Mouse (Mus musculus) MEL (cell line): ENCODE measurements at regions not wholly inside any gene's neighbourhood (a gene's known extent, or its start where the extent isn't known, plus 50 kb on each side); places are given as distances from the start of the nearest gene placed in this dataset.

Experiments used
- CTCF ChIP-seq, 3 experiments: IDR thresholded peaks in 2 of 3; conservative IDR thresholded peaks in 1 of 3; 2 replicates each; pipeline ENCODE4 v1.5.1; 2011 to 2012; ENCODE audit warnings: low read length in 3 of 3, low read depth in 2 of 3, mild to moderate bottlenecking in 2 of 3, improper control_type of control experiment in 1 of 3, inconsistent platforms in 1 of 3, mixed read lengths in 1 of 3, moderate library complexity in 1 of 3; ENCODE audit not compliant: control insufficient read depth in 1 of 3, insufficient read depth in 1 of 3, poor library complexity in 1 of 3, severe bottlenecking in 1 of 3
- E2F4 ChIP-seq: IDR thresholded peaks from 2 replicates; pipeline ENCODE4 v1.6.1; 2011; ENCODE audit warnings: low read depth, low read length, improper control_type of control experiment, borderline replicate concordance
- GABPA ChIP-seq: IDR thresholded peaks from 2 replicates; pipeline ENCODE4 v1.6.1; 2012; ENCODE audit warnings: low read depth, mild to moderate bottlenecking, inconsistent platforms, low read length, improper control_type of control experiment, moderate library complexity
- GATA1 ChIP-seq: IDR thresholded peaks from 2 replicates; pipeline ENCODE4 v1.6.1; 2011; ENCODE audit warnings: low read depth, low read length, improper control_type of control experiment
- MAX ChIP-seq: IDR thresholded peaks from 2 replicates; pipeline ENCODE4 v1.6.1; 2011; ENCODE audit warnings: low read length, improper control_type of control experiment
- NRF1 ChIP-seq: IDR thresholded peaks from 2 replicates; pipeline ENCODE4 v1.6.1; 2014; ENCODE audit warnings: low read depth, mild to moderate bottlenecking, inconsistent platforms, low read length, improper control_type of control experiment, moderate library complexity; ENCODE audit not compliant: poor library complexity, insufficient read depth, severe bottlenecking
- POLR2A ChIP-seq, 2 experiments: IDR thresholded peaks; 2 replicates each; pipeline ENCODE4 v1.6.1; 2011 to 2012; ENCODE audit warnings: low read length in 2 of 2, mild to moderate bottlenecking in 2 of 2, control low read depth in 1 of 2, improper control_type of control experiment in 1 of 2, low read depth in 1 of 2, moderate library complexity in 1 of 2; ENCODE audit not compliant: control insufficient read depth in 1 of 2, insufficient read depth in 1 of 2, poor library complexity in 1 of 2
- TAL1 ChIP-seq: IDR thresholded peaks from 2 replicates; pipeline ENCODE4 v1.6.1; 2012; ENCODE audit warnings: mild to moderate bottlenecking, inconsistent platforms, low read length, moderate library complexity, mixed read lengths
- ZC3H11A ChIP-seq: IDR thresholded peaks from 2 replicates; pipeline ENCODE4 v1.6.1; 2012; ENCODE audit warnings: low read depth, mild to moderate bottlenecking, inconsistent platforms, low read length, improper control_type of control experiment
- ZKSCAN1 ChIP-seq: IDR thresholded peaks from 2 replicates; pipeline ENCODE4 v1.6.1; 2012; ENCODE audit warnings: low read depth, mild to moderate bottlenecking, inconsistent platforms, low read length, improper control_type of control experiment, moderate library complexity
- ZMIZ1 ChIP-seq: IDR thresholded peaks from 2 replicates; pipeline ENCODE4 v1.6.1; 2012; ENCODE audit warnings: low read depth, mild to moderate bottlenecking, inconsistent platforms, low read length, improper control_type of control experiment, moderate library complexity

GRCm38 (mm10) chr7:40666625-40667024 is 231.5 kb upstream of the Vstm2b start:
- no peak for TF ChIP-seq CTCF (IDR thresholded peaks at IDR 0.05 in 2 of 3, conservative IDR thresholded peaks at IDR 0.05 in 1 of 3; ENCODE audit: control insufficient read depth in 1 of 3, insufficient read depth in 1 of 3, low read depth in 2 of 3, low read length in 3 of 3, poor library complexity in 1 of 3, severe bottlenecking in 1 of 3)
- no peak for TF ChIP-seq E2F4
- no peak for TF ChIP-seq ZC3H11A
- no peak for TF ChIP-seq TAL1
- TF ChIP-seq NRF1: no peak
- TF ChIP-seq ZMIZ1: no peak
- TF ChIP-seq GATA1: no peak
- no peak for TF ChIP-seq POLR2A (IDR thresholded peaks at IDR 0.05; ENCODE audit: control insufficient read depth in 1 of 2, insufficient read depth in 1 of 2, low read depth in 1 of 2, low read length in 2 of 2, poor library complexity in 1 of 2)
- TF ChIP-seq GABPA: no peak
- TF ChIP-seq MAX: no peak
- TF ChIP-seq ZKSCAN1: no peak
